Mouse (Mus musculus) intestine, postnatal 0 days (tissue): ENCODE results near the gene Hoxb1. TPM values are rescaled to one million over a fixed set of nuclear protein-coding genes. Genes with fewer than 3 reads are reported as not detected.

Source experiments
- ATAC-seq: fragments of 200-750 bp; cut with Nextera tagmentation; 2 replicates; pipeline ENCODE4 v1.8.0; 2017; ENCODE audit warnings: mild to moderate bottlenecking, moderate TSS enrichment, moderate library complexity
- H3K27ac ChIP-seq: fragments of 300-500 bp; sonication (generic); 2 replicates; pipeline ENCODE4 v1.5.1; 2014; ENCODE audit warnings: mild to moderate bottlenecking, low read depth, low read length, moderate library complexity
- H3K27me3 ChIP-seq: fragments of 300-500 bp; sonication (generic); replicated peaks from 2 replicates; pipeline ENCODE4 v1.6.1; 2014; ENCODE audit warnings: low read length, mixed read lengths; ENCODE audit not compliant: control insufficient read depth, insufficient read depth
- H3K36me3 ChIP-seq: fragments of 300-500 bp; sonication (generic); 2 replicates; pipeline ENCODE4 v1.6.1; 2014; ENCODE audit warnings: mild to moderate bottlenecking, moderate library complexity; ENCODE audit not compliant: control insufficient read depth, insufficient read depth
- H3K4me1 ChIP-seq: fragments of 300-500 bp; sonication (generic); replicated peaks from 2 replicates; pipeline ENCODE4 v1.6.1; 2014; ENCODE audit warnings: antibody characterized with exemption, low read length, mixed read lengths; ENCODE audit not compliant: control insufficient read depth, insufficient read depth
- H3K4me2 ChIP-seq: fragments of 300-500 bp; sonication (generic); replicated peaks from 2 replicates; pipeline ENCODE4 v1.6.1; 2014; ENCODE audit warnings: low read depth, mild to moderate bottlenecking, moderate library complexity
- H3K4me3 ChIP-seq: fragments of 300-500 bp; sonication (generic); 2 replicates; pipeline ENCODE4 v1.5.1; 2014; ENCODE audit warnings: low read depth, low read length
- H3K9ac ChIP-seq: fragments of 300-500 bp; sonication (generic); 2 replicates; pipeline ENCODE4 v1.6.1; 2014; ENCODE audit warnings: mild to moderate bottlenecking, low read depth, low read length
- H3K9me3 ChIP-seq: fragments of 300-500 bp; sonication (generic); 2 replicates; pipeline ENCODE4 v1.6.1; 2016; ENCODE audit warnings: mixed run types; ENCODE audit not compliant: control insufficient read depth
- CTCF ChIP-seq: sonication (generic); IDR thresholded peaks from 2 replicates; pipeline ENCODE4 v1.5.1; 2016; ENCODE audit warnings: low read depth, mild to moderate bottlenecking, control low read depth, antibody characterized with exemption, moderate library complexity
- WGBS: fragments of 180-500 bp; shearing (Covaris S2); extraction: QIAGEN DNeasy Blood & Tissue Kit; methylation state at CpG from one replicate; pipeline ENCODE4 v1.1.7; 2014; 5-methylcytosine and 5-hydroxymethylcytosine counted together
- polyA plus RNA-seq: library from polyadenylated mRNA; unstranded; fragments of >200 nt; fragmentation: Nextera tagmentation; extraction: Ambion mirVana; gene quantifications from 2 replicates; pipeline ENCODE4 v1.2.1, GENCODE M21; 2015

Hoxb1 gene
- polyA plus RNA-seq, 1 experiment from 2014 or later = not detected

GRCm38 (mm10) chr11:96319910-96320309, 45.6 kb upstream of the Hoxb1 start:
- 2% methylated on average over 29 of the region's 29 CpGs for WGBS
- Histone ChIP-seq H3K9me3 (no peaks in the 10 kb centered on the region), H3K4me3 (peak overlapping the region; percentile 59), H3K4me1 (no peaks in the 10 kb centered on the region), H3K9ac (peak overlapping the region; percentile 69), H3K36me3 (no peaks in the 10 kb centered on the region), H3K27ac (peak overlapping the region; percentile 94), H3K4me2 (peak overlapping the region; percentile 83), H3K27me3 (peaks cover 28% of the 10 kb centered on the region; the same call in 1 of the 2 replicates)
- ATAC-seq = no peak
- no peak for TF ChIP-seq CTCF

GRCm38 (mm10) chr11:96320688-96321087, 44.9 kb upstream of the Hoxb1 start:
- Histone ChIP-seq H3K4me2 (peak overlapping the region; percentile 83), H3K27me3 (peaks cover 29% of the 10 kb centered on the region), H3K9ac (peak overlapping the region; percentile 22; the same call in 1 of the 2 replicates), H3K4me3 (peak overlapping the region; percentile 59), H3K9me3 (no peaks in the 10 kb centered on the region), H3K36me3 (no peaks in the 10 kb centered on the region), H3K4me1 (no peaks in the 10 kb centered on the region), H3K27ac (peak overlapping the region; percentile 37; the same call in 1 of the 2 replicates)
- TF ChIP-seq CTCF = no peak
- WGBS = 26% methylated on average over 17 of the region's 17 CpGs
- no peak for ATAC-seq

- Histone ChIP-seq H3K27ac (peak overlapping the region; percentile 36; the same call in 1 of the 2 replicates), H3K4me2 (peak overlapping the region; percentile 83), H3K4me3 (0 out of 2 replicates have a peak overlapping the region, but pooled peaks have one; percentile 9), H3K27me3 (peaks cover 24% of the 10 kb centered on the region), H3K4me1 (no peaks in the 10 kb centered on the region), H3K9ac (peak overlapping the region; percentile 5; the same call in 1 of the 2 replicates), H3K36me3 (no peaks in the 10 kb centered on the region), H3K9me3 (no peaks in the 10 kb centered on the region)
- WGBS = 30% methylated on average over 5 of the region's 5 CpGs
- TF ChIP-seq CTCF = no peak
- ATAC-seq = no peak
Measured at GRCm38 (mm10) chr11:96321846-96322245, 43.7 kb upstream of the Hoxb1 start.

GRCm38 (mm10) chr11:96322738-96323137, 42.8 kb upstream of the Hoxb1 start:
- no peak for TF ChIP-seq CTCF
- WGBS = 40% methylated on average over 6 of the region's 6 CpGs
- peak overlapping the region; percentile 9; the same call in 1 of the 2 replicates for H3K4me3 ChIP-seq
- 0 out of 2 replicates have a peak overlapping the region, but pooled peaks have one; percentile 13 for H3K9ac ChIP-seq
- H3K4me2 ChIP-seq = peak overlapping the region; percentile 83
- no peaks in the 10 kb centered on the region for H3K36me3 ChIP-seq
- no peak for ATAC-seq
- no peaks in the 10 kb centered on the region for H3K4me1 ChIP-seq
- peak overlapping the region; percentile 36; the same call in 1 of the 2 replicates for H3K27ac ChIP-seq
- H3K27me3 ChIP-seq = peaks cover 23% of the 10 kb centered on the region
- H3K9me3 ChIP-seq = no peaks in the 10 kb centered on the region

GRCm38 (mm10) chr11:96323154-96323553, 42.4 kb upstream of the Hoxb1 start, which contains the start of gene Hoxb3:
Gene Hoxb3, plus strand, starts transcription at chr11:96323326.
- Histone ChIP-seq H3K27ac (peak within 1 kb of the TSS; percentile 42), H3K27me3 (peaks cover 19% of the 10 kb centered on the region), H3K4me3 (peak within 1 kb of the TSS; percentile 9; the same call in 1 of the 2 replicates), H3K4me2 (peak within 1 kb of the TSS; percentile 83), H3K9ac (0 out of 2 replicates have a peak within 1 kb of the TSS, but pooled peaks have one; percentile 13), H3K9me3 (no peaks in the 10 kb centered on the region), H3K4me1 (no peaks in the 10 kb centered on the region), H3K36me3 (no peaks in the 10 kb centered on the region)
- WGBS = 51% methylated on average over 10 of the region's 10 CpGs
- TF ChIP-seq CTCF = no peak
- no peak for ATAC-seq

GRCm38 (mm10) chr11:96324125-96324524, 41.4 kb upstream of the Hoxb1 start:
- no peak for TF ChIP-seq CTCF
- H3K4me2 ChIP-seq = peak overlapping the region; percentile 83
- peak overlapping the region; percentile 5; the same call in 1 of the 2 replicates for H3K4me3 ChIP-seq
- peaks cover 12% of the 10 kb centered on the region for H3K27me3 ChIP-seq
- no peak for ATAC-seq
- no peaks in the 10 kb centered on the region for H3K9me3 ChIP-seq
- no peak overlapping the region for H3K9ac ChIP-seq
- no peaks in the 10 kb centered on the region for H3K4me1 ChIP-seq
- WGBS = 30% methylated on average over 5 of the region's 5 CpGs
- no peaks in the 10 kb centered on the region for H3K36me3 ChIP-seq
- no peak overlapping the region for H3K27ac ChIP-seq
